Mouse (Mus musculus) thymus, postnatal 14 days (tissue): Measurements from ENCODE around the gene Glg1.

ENCODE experiments used
- DNase-seq: peaks from one replicate; pipeline ENCODE4 v3.0.0; 2021

The Glg1 gene

GRCm38 (mm10) chr8:111142521-111142920 lies 116.5 kb downstream of the Glg1 start:
- no peak for DNase-seq

GRCm38 (mm10) chr8:111130756-111131155 lies 128.3 kb downstream of the Glg1 start:
- DNase-seq: no peak

- no peak for DNase-seq
Observed at GRCm38 (mm10) chr8:111119481-111119880, 139.5 kb downstream of the Glg1 start.

- no peak for DNase-seq
Observed at GRCm38 (mm10) chr8:111114891-111115290, 144.1 kb downstream of the Glg1 start.
